Mouse (Mus musculus): ENCODE measurements around the gene Vps33b. TPM values are rescaled to one million over a fixed set of nuclear protein-coding genes. Genes with fewer than 3 reads are reported as not detected.
A peak's percentile ranks its signal among the peaks of the same experiment; 100 is the strongest.

The Vps33b gene
- polyA plus RNA-seq, 1 experiment from 2014 or later = 27.8 TPM

- Histone ChIP-seq H3K27me3 (replicated peaks) (no peaks in the 10 kb centered on the region), H3K4me2 (peak overlapping the region; percentile 13; the same call in 1 of the 2 replicates), H3K27ac (replicated peaks) (no peak overlapping the region), H3K9ac (replicated peaks) (no peak overlapping the region), H3K4me3 (replicated peaks) (no peak overlapping the region), H3K9me3 (replicated peaks) (no peaks in the 10 kb centered on the region), H3K36me3 (peaks cover 7% of the 10 kb centered on the region; the same call in 1 of the 2 replicates), H3K4me1 (peaks cover 8% of the 10 kb centered on the region)
- 96% methylated on average over 6 of the region's 6 CpGs for WGBS
- ATAC-seq (ENCODE audit: low FRiP score) = no peak
These were observed 27.0 kb downstream of the Vps33b start for GRCm38 (mm10) chr7:80296462-80296861.

GRCm38 (mm10) chr7:80297041-80297440 lies 27.6 kb downstream of the Vps33b start:
- no peak overlapping the region for H3K27ac ChIP-seq (replicated peaks)
- H3K9ac ChIP-seq (replicated peaks) = no peak overlapping the region
- H3K4me2 ChIP-seq = no peak overlapping the region
- H3K4me3 ChIP-seq (replicated peaks) = no peak overlapping the region
- no peaks in the 10 kb centered on the region for H3K9me3 ChIP-seq (replicated peaks)
- 87% methylated on average over 3 of the region's 3 CpGs for WGBS
- peaks cover 2% of the 10 kb centered on the region; the same call in 1 of the 2 replicates for H3K36me3 ChIP-seq
- no peaks in the 10 kb centered on the region for H3K27me3 ChIP-seq (replicated peaks)
- H3K4me1 ChIP-seq = peaks cover 8% of the 10 kb centered on the region
- no peak for ATAC-seq (ENCODE audit: low FRiP score)

DNA sequence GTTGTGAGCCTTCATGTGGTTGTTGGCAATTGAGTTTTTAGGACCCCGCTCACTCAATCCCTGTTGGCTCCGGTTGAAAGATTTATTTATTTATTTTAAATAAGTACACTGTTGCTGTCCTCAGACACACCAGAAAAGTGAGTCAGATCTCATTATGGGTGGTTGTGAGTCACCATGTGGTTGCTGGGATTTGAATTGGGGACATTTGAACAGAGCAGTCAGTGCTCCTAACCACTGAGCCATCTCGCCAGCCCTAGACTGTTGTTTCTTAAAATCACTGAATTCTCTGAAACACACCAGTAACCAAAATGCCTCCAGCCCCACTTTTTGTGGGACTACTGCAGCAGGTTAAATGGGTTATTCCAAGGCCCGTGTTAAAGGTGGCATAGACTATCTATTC lies 29.3 kb downstream of the Vps33b start:
- no peak overlapping the region for H3K4me2 ChIP-seq
- H3K27me3 ChIP-seq (replicated peaks) = no peaks in the 10 kb centered on the region
- H3K9ac ChIP-seq (replicated peaks) = no peak overlapping the region
- H3K4me3 ChIP-seq (replicated peaks) = no peak overlapping the region
- no peak for ATAC-seq (ENCODE audit: low FRiP score)
- H3K9me3 ChIP-seq (replicated peaks) = no peaks in the 10 kb centered on the region
- no peaks in the 10 kb centered on the region for H3K36me3 ChIP-seq
- H3K4me1 ChIP-seq = peaks cover 6% of the 10 kb centered on the region
- WGBS = 96% methylated on average over 4 of the region's 4 CpGs
- H3K27ac ChIP-seq (replicated peaks) = no peak overlapping the region

DNA sequence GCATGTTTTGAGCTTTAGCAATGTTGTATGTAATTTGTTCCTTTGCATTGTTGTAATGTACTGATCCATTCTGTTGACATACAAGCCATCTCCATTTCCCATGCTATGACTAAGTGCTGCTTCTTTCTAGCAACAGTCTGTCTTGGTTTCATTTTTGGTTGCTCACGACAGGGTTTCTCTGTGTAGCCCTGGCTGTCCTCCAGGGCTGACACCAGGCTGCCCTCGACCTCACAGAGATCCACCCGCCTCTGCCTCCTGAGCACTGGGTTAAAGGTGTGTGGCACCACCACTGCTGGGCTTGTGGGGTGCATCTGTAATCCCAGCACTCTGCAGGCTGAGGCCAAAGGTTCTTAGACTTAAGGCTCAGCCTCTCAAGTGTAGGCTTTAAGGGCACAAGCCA lies 30.1 kb downstream of the Vps33b start:
- ATAC-seq (ENCODE audit: low FRiP score) = no peak
- H3K9ac ChIP-seq (replicated peaks) = no peak overlapping the region
- H3K4me2 ChIP-seq = no peak overlapping the region
- H3K27me3 ChIP-seq (replicated peaks) = no peaks in the 10 kb centered on the region
- no peaks in the 10 kb centered on the region for H3K9me3 ChIP-seq (replicated peaks)
- whole genome bisulfite sequencing = 94% methylated on average over 3 of the region's 3 CpGs
- H3K4me3 ChIP-seq (replicated peaks) = no peak overlapping the region
- peaks cover 4% of the 10 kb centered on the region; the same call in 1 of the 2 replicates for H3K36me3 ChIP-seq
- no peak overlapping the region for H3K27ac ChIP-seq (replicated peaks)
- H3K4me1 ChIP-seq = 0 out of 2 replicates have a peak, but pooled peaks cover 3% of the 10 kb centered on the region

- H3K4me3 ChIP-seq (replicated peaks) = no peak overlapping the region
- no peak overlapping the region for H3K4me2 ChIP-seq
- ATAC-seq (ENCODE audit: low FRiP score) = no peak
- H3K9me3 ChIP-seq (replicated peaks) = no peaks in the 10 kb centered on the region
- H3K4me1 ChIP-seq = no peaks in the 10 kb centered on the region
- H3K27ac ChIP-seq (replicated peaks) = no peak overlapping the region
- peaks cover 9% of the 10 kb centered on the region; the same call in 1 of the 2 replicates for H3K36me3 ChIP-seq
- H3K27me3 ChIP-seq (replicated peaks) = no peaks in the 10 kb centered on the region
- 90% methylated on average over 2 of the region's 2 CpGs for WGBS
- H3K9ac ChIP-seq (replicated peaks) = no peak overlapping the region
These were observed 32.1 kb downstream of the Vps33b start for GRCm38 (mm10) chr7:80301522-80301921.

DNA sequence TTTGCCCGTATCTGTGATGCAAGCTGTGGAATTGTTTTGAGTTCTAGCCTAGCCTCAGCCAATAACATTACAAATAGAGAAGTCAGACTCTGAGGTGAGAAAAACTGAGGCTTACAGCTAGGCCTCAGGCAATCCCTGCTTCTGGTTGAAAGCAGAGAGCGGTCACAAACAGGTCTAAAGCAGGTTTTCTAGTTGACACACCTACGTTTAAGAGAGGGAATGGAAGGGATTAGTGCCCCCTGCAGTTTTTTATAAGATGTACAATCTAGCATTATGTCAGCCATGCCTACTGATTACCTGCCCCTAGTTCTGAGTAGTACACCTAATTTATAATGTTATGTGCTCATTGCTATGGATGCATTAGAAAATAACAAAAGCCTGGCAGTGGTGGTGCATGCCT lies 38.3 kb downstream of the Vps33b start:
- no peak for ATAC-seq (ENCODE audit: low FRiP score)
- H3K4me3 ChIP-seq (replicated peaks) = no peak overlapping the region
- peaks cover 16% of the 10 kb centered on the region for H3K36me3 ChIP-seq
- H3K4me2 ChIP-seq = no peak overlapping the region
- H3K9me3 ChIP-seq (replicated peaks) = no peaks in the 10 kb centered on the region
- H3K9ac ChIP-seq (replicated peaks) = no peak overlapping the region
- no peaks in the 10 kb centered on the region for H3K27me3 ChIP-seq (replicated peaks)
- no peaks in the 10 kb centered on the region for H3K4me1 ChIP-seq
- 92% methylated on average over 3 of the region's 3 CpGs for WGBS
- no peak overlapping the region for H3K27ac ChIP-seq (replicated peaks)

GRCm38 (mm10) chr7:80310771-80311170 lies 41.3 kb downstream of the Vps33b start:
- no peak overlapping the region for H3K9ac ChIP-seq (replicated peaks)
- no peak for ATAC-seq (ENCODE audit: low FRiP score)
- H3K4me1 ChIP-seq = no peaks in the 10 kb centered on the region
- H3K27me3 ChIP-seq (replicated peaks) = no peaks in the 10 kb centered on the region
- H3K36me3 ChIP-seq = peaks cover 32% of the 10 kb centered on the region
- H3K9me3 ChIP-seq (replicated peaks) = no peaks in the 10 kb centered on the region
- H3K4me2 ChIP-seq = no peak overlapping the region
- WGBS = 88% methylated on average over 7 of the region's 7 CpGs
- no peak overlapping the region for H3K4me3 ChIP-seq (replicated peaks)
- no peak overlapping the region for H3K27ac ChIP-seq (replicated peaks)

GRCm38 (mm10) chr7:80315733-80316132 lies 46.3 kb downstream of the Vps33b start:
- Histone ChIP-seq H3K27ac (replicated peaks) (no peak overlapping the region), H3K4me3 (replicated peaks) (no peak overlapping the region), H3K9ac (replicated peaks) (no peak overlapping the region), H3K4me1 (no peaks in the 10 kb centered on the region), H3K27me3 (replicated peaks) (no peaks in the 10 kb centered on the region), H3K36me3 (peaks cover 61% of the 10 kb centered on the region), H3K9me3 (replicated peaks) (no peaks in the 10 kb centered on the region), H3K4me2 (no peak overlapping the region)
- WGBS = 90% methylated on average over 2 of the region's 2 CpGs
- no peak for ATAC-seq (ENCODE audit: low FRiP score)

GRCm38 (mm10) chr7:80317439-80318115 lies 48.1 kb downstream of the Vps33b start:
- no peak overlapping the region for H3K27ac ChIP-seq (replicated peaks)
- peaks cover 10% of the 10 kb centered on the region for H3K4me1 ChIP-seq
- H3K36me3 ChIP-seq = peaks cover 59% of the 10 kb centered on the region
- no peaks in the 10 kb centered on the region for H3K9me3 ChIP-seq (replicated peaks)
- WGBS = 80% methylated on average over 1 of the region's 1 CpGs
- H3K4me3 ChIP-seq (replicated peaks) = no peak overlapping the region
- H3K4me2 ChIP-seq = no peak overlapping the region
- no peak for ATAC-seq (ENCODE audit: low FRiP score)
- H3K27me3 ChIP-seq (replicated peaks) = no peaks in the 10 kb centered on the region
- no peak overlapping the region for H3K9ac ChIP-seq (replicated peaks)

DNA sequence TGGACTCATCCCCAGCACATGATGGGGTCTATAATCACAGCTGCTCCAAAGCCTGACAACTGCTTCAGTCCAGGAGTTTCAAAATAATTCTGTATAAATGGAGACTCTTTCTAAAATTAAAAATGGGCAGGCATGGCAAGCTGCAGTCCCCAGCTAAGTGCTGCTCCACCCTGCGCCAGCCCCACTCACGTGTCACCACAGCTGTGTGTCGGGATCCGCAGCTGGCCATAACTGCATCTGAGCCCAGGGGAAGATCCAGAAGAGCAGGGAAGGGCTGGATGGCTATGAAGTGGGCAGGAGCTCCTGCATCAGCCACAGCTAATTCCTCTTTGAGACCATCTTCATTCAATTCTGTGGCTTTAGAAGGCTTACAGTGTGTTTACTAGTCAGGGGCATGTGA lies 49.2 kb downstream of the Vps33b start:
- no peak for ATAC-seq (ENCODE audit: low FRiP score)
- 94% methylated on average over 4 of the region's 4 CpGs for WGBS
- Histone ChIP-seq H3K9me3 (replicated peaks) (no peaks in the 10 kb centered on the region), H3K27ac (replicated peaks) (no peak overlapping the region), H3K9ac (replicated peaks) (no peak overlapping the region; the same call in 1 of the 2 replicates), H3K4me1 (peaks cover 20% of the 10 kb centered on the region), H3K27me3 (replicated peaks) (no peaks in the 10 kb centered on the region), H3K4me3 (replicated peaks) (no peak overlapping the region), H3K4me2 (no peak overlapping the region), H3K36me3 (peaks cover 51% of the 10 kb centered on the region)

DNA sequence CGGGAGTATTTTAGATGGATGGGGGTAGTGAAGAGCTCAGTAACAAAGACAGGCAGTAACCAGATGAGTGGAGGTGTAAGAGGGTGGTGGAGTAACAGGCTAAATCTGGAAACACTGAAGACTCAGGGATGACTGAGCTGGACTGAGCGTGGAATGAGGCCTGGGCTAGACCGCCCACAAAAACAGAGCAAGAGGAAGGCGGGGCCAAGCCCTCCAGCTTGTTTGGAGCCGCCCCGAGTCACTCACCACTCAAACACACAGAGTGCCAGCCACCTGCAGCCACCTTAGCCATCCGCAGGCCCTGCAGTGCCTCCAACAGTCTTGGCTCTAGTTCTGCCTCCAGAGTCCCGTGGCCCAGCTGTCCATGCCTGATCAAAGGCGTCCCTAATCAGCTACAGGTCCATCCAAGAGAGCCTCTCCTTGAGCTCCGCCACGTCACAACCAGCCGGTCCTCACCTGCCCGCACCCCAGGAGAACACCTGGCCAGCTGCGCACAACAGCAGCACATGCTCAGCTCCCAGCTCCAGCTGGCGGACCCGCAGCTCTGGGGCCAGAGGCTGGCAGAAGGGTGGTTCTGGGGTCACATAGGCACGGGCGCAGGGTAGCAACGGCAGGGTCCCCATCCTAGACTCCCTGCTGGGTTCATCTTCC lies 50.5 kb downstream of the Vps33b start:
- Histone ChIP-seq H3K4me1 (peaks cover 22% of the 10 kb centered on the region), H3K27me3 (replicated peaks) (no peaks in the 10 kb centered on the region), H3K4me2 (no peak overlapping the region), H3K36me3 (peaks cover 40% of the 10 kb centered on the region), H3K27ac (replicated peaks) (no peak overlapping the region), H3K9ac (replicated peaks) (no peak overlapping the region), H3K9me3 (replicated peaks) (no peaks in the 10 kb centered on the region), H3K4me3 (replicated peaks) (no peak overlapping the region)
- 84% methylated on average over 19 of the region's 19 CpGs for WGBS
- no peak for ATAC-seq (ENCODE audit: low FRiP score)

- H3K27me3 ChIP-seq (replicated peaks) = no peaks in the 10 kb centered on the region
- H3K27ac ChIP-seq (replicated peaks) = peak overlapping the region; percentile 96
These were observed 53.9 kb downstream of the Vps33b start for GRCm38 (mm10) chr7:80323336-80323735.

More at GRCm38 (mm10) chr7:80323336-80323735, 53.9 kb downstream of the Vps33b start:
- Histone ChIP-seq H3K36me3 (peaks cover 55% of the 10 kb centered on the region), H3K4me3 (replicated peaks) (peak overlapping the region; percentile 69), H3K4me1 (peaks cover 24% of the 10 kb centered on the region), H3K9ac (replicated peaks) (peak overlapping the region; percentile 76), H3K9me3 (replicated peaks) (no peaks in the 10 kb centered on the region), H3K4me2 (peak overlapping the region; percentile 82)
- WGBS = 22% methylated on average over 8 of the region's 8 CpGs
- no peak for ATAC-seq (ENCODE audit: low FRiP score)
